Mouse (Mus musculus): ENCODE data around the gene Rab11a. TPM values are rescaled to one million over a fixed set of nuclear protein-coding genes. Genes with fewer than 3 reads are reported as not detected.

Rab11a gene
- 100 to 1,000 TPM; 296 to 301 TPM for total RNA-seq (2021)
- long read RNA-seq, experiment 1, transcript Rab11a-208 (5 exons, 2,336 nt): major isoform, 168 of 186 reads
- long read RNA-seq, experiment 1, partial matches to known transcripts: 4 of 186 reads
- long read RNA-seq, experiment 1, other reads (novel, unspliced or antisense): 11 of 186 reads
- long read RNA-seq, experiment 2, transcript Rab11a-208 (5 exons, 2,336 nt): major isoform, 158 of 175 reads
- long read RNA-seq, experiment 2, partial matches to known transcripts: 3 of 175 reads
- long read RNA-seq, experiment 2, other reads (novel, unspliced or antisense): 10 of 175 reads

GRCm38 (mm10) chr9:64737406-64738201, at the start of gene Rab11a:
Rab11a (minus strand) TSS chr9:64737758.
- intact Hi-C loops (cut with DNase I): no loop called here
- peak; percentile 96 for DNase-seq (ENCODE audit: low spot score in 2 of 2)

GRCm38 (mm10) chr9:64786216-64786905, 48.8 kb upstream of the Rab11a start:
- intact Hi-C loops (cut with DNase I): loop anchor here (10.0 kb wide), 1 partner anchor 118 kb away; no protein-coding TSS in a partner anchor
- no peak for DNase-seq (ENCODE audit: low spot score in 2 of 2)

- intact Hi-C loops (cut with DNase I): loop anchor here (10.0 kb wide), 1 partner anchor 120 kb away; no protein-coding TSS in a partner anchor
- DNase-seq (ENCODE audit: low spot score in 2 of 2): peak in 1 of 2 experiments; percentile 47
These were observed 47.3 kb upstream of the Rab11a start for GRCm38 (mm10) chr9:64784841-64785240.

- DNase-seq (ENCODE audit: low spot score in 2 of 2): no peak
- intact Hi-C loops (cut with DNase I): loop anchor here (10.0 kb wide), 1 partner anchor 121 kb away; no protein-coding TSS in a partner anchor
These were observed 46.0 kb upstream of the Rab11a start for GRCm38 (mm10) chr9:64783511-64783910.

GRCm38 (mm10) chr9:64779628-64780027, 42.1 kb upstream of the Rab11a start:
- DNase-seq (ENCODE audit: low spot score in 2 of 2): no peak
- intact Hi-C loops (cut with DNase I): loop anchor here (2.0 to 10.0 kb wide), 3 partner anchors 33 to 181 kb away; partner anchors contain the start of genes Dennd4a and Ints14

- intact Hi-C loops (cut with DNase I): loop anchor here (2.0 to 5.0 kb wide), 2 partner anchors 34 to 183 kb away; partner anchors contain the start of genes Dennd4a and Ints14
- DNase-seq (ENCODE audit: low spot score in 2 of 2): no peak
These were observed 40.6 kb upstream of the Rab11a start for GRCm38 (mm10) chr9:64778151-64778550.

GRCm38 (mm10) chr9:64777441-64777987, 40.0 kb upstream of the Rab11a start:
- intact Hi-C loops (cut with DNase I): loop anchor here (5.0 kb wide), 1 partner anchor 35 kb away; the partner anchor contains the start of gene Dennd4a
- no peak for DNase-seq (ENCODE audit: low spot score in 2 of 2)

- no peak for DNase-seq (ENCODE audit: low spot score in 2 of 2)
- intact Hi-C loops (cut with DNase I): loop anchor here (5.0 kb wide), 1 partner anchor 37 kb away; the partner anchor contains the start of gene Dennd4a
These were observed 37.9 kb upstream of the Rab11a start for GRCm38 (mm10) chr9:64775491-64775890.

- intact Hi-C loops (cut with DNase I): loop anchor here (5.0 kb wide), 1 partner anchor 37 kb away; the partner anchor contains the start of gene Dennd4a
- no peak for DNase-seq (ENCODE audit: low spot score in 2 of 2)
These were observed 37.3 kb upstream of the Rab11a start for GRCm38 (mm10) chr9:64774883-64775282.

GRCm38 (mm10) chr9:64774411-64774811, 36.9 kb upstream of the Rab11a start:
- intact Hi-C loops (cut with DNase I): no loop called here
- DNase-seq (ENCODE audit: low spot score in 2 of 2): peak; percentile 40 to 63

- peak in 1 of 2 experiments; percentile 45 for DNase-seq (ENCODE audit: low spot score in 2 of 2)
- intact Hi-C loops (cut with DNase I): no loop called here
These were observed 36.4 kb upstream of the Rab11a start for GRCm38 (mm10) chr9:64773936-64774335.

GRCm38 (mm10) chr9:64773254-64773653, 35.7 kb upstream of the Rab11a start:
- intact Hi-C loops (cut with DNase I): no loop called here
- DNase-seq (ENCODE audit: low spot score in 2 of 2): no peak

- peak; percentile 56 to 70 for DNase-seq (ENCODE audit: low spot score in 2 of 2)
- intact Hi-C loops (cut with DNase I): no loop called here
These were observed 33.7 kb upstream of the Rab11a start for GRCm38 (mm10) chr9:64771236-64771635.

- no peak for DNase-seq (ENCODE audit: low spot score in 2 of 2)
- intact Hi-C loops (cut with DNase I): no loop called here
These were observed 32.9 kb upstream of the Rab11a start for GRCm38 (mm10) chr9:64770411-64770849.

- DNase-seq (ENCODE audit: low spot score in 2 of 2): no peak
- intact Hi-C loops (cut with DNase I): no loop called here
These were observed 32.4 kb upstream of the Rab11a start for GRCm38 (mm10) chr9:64769911-64770310.

GRCm38 (mm10) chr9:64769066-64769695, 31.6 kb upstream of the Rab11a start:
- DNase-seq (ENCODE audit: low spot score in 2 of 2): peak; percentile 50 to 56
- intact Hi-C loops (cut with DNase I): no loop called here

GRCm38 (mm10) chr9:64767796-64768195, 30.2 kb upstream of the Rab11a start:
- DNase-seq (ENCODE audit: low spot score in 2 of 2): no peak
- intact Hi-C loops (cut with DNase I): no loop called here

- intact Hi-C loops (cut with DNase I): no loop called here
- DNase-seq (ENCODE audit: low spot score in 2 of 2): no peak
These were observed 28.6 kb upstream of the Rab11a start for GRCm38 (mm10) chr9:64766136-64766535.

GRCm38 (mm10) chr9:64764824-64765223, 27.3 kb upstream of the Rab11a start:
- intact Hi-C loops (cut with DNase I): no loop called here
- no peak for DNase-seq (ENCODE audit: low spot score in 2 of 2)
